Mouse (Mus musculus) liver, embryonic 14.5 days (tissue): ENCODE data around the gene Rpl5. TPM values are rescaled to one million over a fixed set of nuclear protein-coding genes. Genes with fewer than 3 reads are reported as not detected.
A peak's percentile ranks its signal among the peaks of the same experiment; 100 is the strongest.
"Not testable (repeated sequence)": the region's sequence is repeated elsewhere in the genome, so short reads cannot be mapped to it uniquely, and the experiment has no call there.

Source experiments
- ATAC-seq: fragments of 200-750 bp; cut with Nextera tagmentation; 2 replicates; pipeline ENCODE4 v1.8.0; 2017; ENCODE audit warnings: moderate number of reproducible peaks, mild to moderate bottlenecking, moderate library complexity; ENCODE audit not compliant: insufficient read depth
- DNase-seq, 3 experiments: peaks; one replicate each; pipeline ENCODE4 v3.0.0-alpha.2; 2012 to 2013; ENCODE audit warnings: low read depth in 3 of 3, low spot score in 3 of 3
- H3K27ac ChIP-seq: fragments of 300-500 bp; sonication (generic); 2 replicates; pipeline ENCODE4 v1.5.1; 2014; ENCODE audit warnings: moderate library complexity, mild to moderate bottlenecking, control low read depth, inconsistent platforms
- H3K27me3 ChIP-seq: fragments of 300-500 bp; sonication (generic); 2 replicates; pipeline ENCODE4 v1.6.1; 2014; ENCODE audit warnings: mild to moderate bottlenecking, low read length, moderate library complexity; ENCODE audit not compliant: control insufficient read depth, insufficient read depth
- H3K36me3 ChIP-seq: fragments of 300-500 bp; sonication (generic); replicated peaks from 2 replicates; pipeline ENCODE4 v1.6.1; 2014; ENCODE audit warnings: low read depth; ENCODE audit not compliant: control insufficient read depth, insufficient read depth
- H3K4me1 ChIP-seq, 2 experiments: fragments of 200-500 bp in 1 of 2; fragments of 300-500 bp in 1 of 2; sonication (generic) in 1 of 2; replicated peaks; 2 replicates each; pipeline ENCODE4 v1.6.1; 2012 to 2014; ENCODE audit warnings: antibody characterized with exemption in 1 of 2, inconsistent platforms in 1 of 2, low read length in 1 of 2; ENCODE audit not compliant: control insufficient read depth in 2 of 2, insufficient read depth in 2 of 2
- H3K4me2 ChIP-seq: fragments of 300-500 bp; sonication (generic); 2 replicates; pipeline ENCODE4 v1.6.1; 2014; ENCODE audit warnings: low read depth, mild to moderate bottlenecking, control low read depth, moderate library complexity
- H3K4me3 ChIP-seq, 2 experiments: fragments of 200-500 bp in 1 of 2; fragments of 300-500 bp in 1 of 2; sonication (generic) in 1 of 2; 2 replicates each; pipeline ENCODE4 v1.5.1; 2012 to 2014; ENCODE audit warnings: low read depth in 2 of 2, low read length in 2 of 2, mild to moderate bottlenecking in 2 of 2, control low read depth in 1 of 2, inconsistent platforms in 1 of 2, moderate library complexity in 1 of 2; ENCODE audit not compliant: insufficient read depth in 1 of 2
- H3K9ac ChIP-seq: fragments of 300-500 bp; sonication (generic); replicated peaks from 2 replicates; pipeline ENCODE4 v1.6.1; 2014; ENCODE audit warnings: mild to moderate bottlenecking, control low read depth, moderate library complexity
- H3K9me3 ChIP-seq: fragments of 300-500 bp; sonication (generic); 2 replicates; pipeline ENCODE4 v1.6.1; 2016; ENCODE audit warnings: low read length, mixed read lengths; ENCODE audit not compliant: control insufficient read depth
- CTCF ChIP-seq: IDR thresholded peaks from 2 replicates; pipeline ENCODE4 v1.5.1; 2016; ENCODE audit warnings: antibody characterized with exemption, low read depth, control low read depth
- EP300 ChIP-seq: IDR thresholded peaks from 2 replicates; pipeline ENCODE4 v1.6.1; 2016; ENCODE audit warnings: antibody characterized with exemption, low read depth
- WGBS: fragments of 180-500 bp; shearing (Covaris S2); extraction: QIAGEN DNeasy Blood & Tissue Kit; methylation state at CpG from one replicate; pipeline ENCODE4 v1.1.7; 2014; ENCODE audit not compliant: insufficient replicate concordance; 5-methylcytosine and 5-hydroxymethylcytosine counted together
- polyA plus RNA-seq, 2 experiments: library from polyadenylated mRNA; depleted of rRNA in 1 of 2; stranded (reverse) in 1 of 2; unstranded in 1 of 2; fragments of >200 nt; fragmentation: Nextera tagmentation in 1 of 2; extraction: Ambion mirVana in 1 of 2; gene quantifications; 2 replicates each; pipeline versions ENCODE4 v1.2.1 to v1.2.3; 2012 to 2014

The Rpl5 gene
- polyA plus RNA-seq, 2 experiments = 27.6 to 96.9 TPM

GRCm38 (mm10) chr5:107877053-107877452, 23.2 kb upstream of the Rpl5 start:
- Histone ChIP-seq H3K4me3 (no peak overlapping the region), H3K9me3 (no peaks in the 10 kb centered on the region), H3K4me1 (peaks cover 27 to 31% of the 10 kb centered on the region in 2 experiments), H3K27me3 (no peaks in the 10 kb centered on the region), H3K4me2 (no peak overlapping the region), H3K36me3 (peaks cover 9% of the 10 kb centered on the region), H3K27ac (no peak overlapping the region), H3K9ac (no peak overlapping the region)
- TF ChIP-seq CTCF = peak; percentile 45; the same call in 1 of the 2 replicates
- TF ChIP-seq EP300 = no peak
- DNase-seq (no peak), ATAC-seq (no peak)
- WGBS = 82% methylated on average over 1 of the region's 1 CpGs

GRCm38 (mm10) chr5:107880710-107881109, 19.6 kb upstream of the Rpl5 start:
- 68% methylated on average over 5 of the region's 5 CpGs for WGBS
- H3K9me3 ChIP-seq = no peaks in the 10 kb centered on the region
- no peak overlapping the region for H3K27ac ChIP-seq
- H3K27me3 ChIP-seq = no peaks in the 10 kb centered on the region
- no peak for TF ChIP-seq CTCF
- TF ChIP-seq EP300 = no peak
- no peak for DNase-seq
- no peak overlapping the region for H3K9ac ChIP-seq
- H3K4me1 ChIP-seq = peaks cover 6 to 9% of the 10 kb centered on the region in 2 experiments
- H3K4me2 ChIP-seq = 0 out of 2 replicates have a peak overlapping the region, but pooled peaks have one; percentile 31
- no peak overlapping the region for H3K4me3 ChIP-seq
- no peaks in the 10 kb centered on the region for H3K36me3 ChIP-seq
- peak; percentile 55; the same call in 1 of the 2 replicates for ATAC-seq

GRCm38 (mm10) chr5:107889994-107890888, 10.1 kb upstream of the Rpl5 start:
- Histone ChIP-seq H3K4me1 (peaks cover 0 to 5% of the 10 kb centered on the region in 2 experiments; a peak in 1 of 4 replicates), H3K9me3 (no peaks in the 10 kb centered on the region), H3K27ac (no peak overlapping the region), H3K4me2 (no peak overlapping the region), H3K9ac (no peak overlapping the region; the same call in 1 of the 2 replicates), H3K27me3 (no peaks in the 10 kb centered on the region), H3K36me3 (no peaks in the 10 kb centered on the region), H3K4me3 (no peak overlapping the region)
- no peak for TF ChIP-seq EP300
- TF ChIP-seq CTCF = no peak
- ATAC-seq (no peak), DNase-seq (no peak)
- 51% methylated on average over 9 of the region's 9 CpGs for WGBS

- not testable (repeated sequence) for H3K4me3 ChIP-seq, H3K9ac ChIP-seq, H3K36me3 ChIP-seq, DNase-seq, H3K4me1 ChIP-seq, H3K9me3 ChIP-seq, H3K27me3 ChIP-seq, H3K27ac ChIP-seq, H3K4me2 ChIP-seq
- ATAC-seq = 0 out of 2 replicates have a peak, but pooled peaks have one; percentile 31
- WGBS = 71% methylated on average over 1 of the region's 1 CpGs
- peak; percentile 69 for TF ChIP-seq CTCF
Measured at GRCm38 (mm10) chr5:107891515-107891914, 8.8 kb upstream of the Rpl5 start.

GRCm38 (mm10) chr5:107894676-107895075, 5.6 kb upstream of the Rpl5 start:
- Histone ChIP-seq H3K4me1 (peaks cover 0 to 5% of the 10 kb centered on the region in 2 experiments; a peak in 1 of 4 replicates), H3K4me2 (no peak overlapping the region), H3K27me3 (no peaks in the 10 kb centered on the region), H3K9me3 (no peaks in the 10 kb centered on the region), H3K4me3 (no peak overlapping the region), H3K27ac (no peak overlapping the region), H3K9ac (no peak overlapping the region), H3K36me3 (no peaks in the 10 kb centered on the region)
- DNase-seq (no peak), ATAC-seq (no peak)
- WGBS = 74% methylated on average over 7 of the region's 7 CpGs
- TF ChIP-seq EP300 = no peak
- no peak for TF ChIP-seq CTCF
